Mouse (Mus musculus) gastrocnemius, postnatal 36 days (tissue): Measurements from ENCODE around the gene Tmem108. TPM values are rescaled to one million over a fixed set of nuclear protein-coding genes. Genes with fewer than 3 reads are reported as not detected.
A peak's percentile ranks its signal among the peaks of the same experiment; 100 is the strongest.

Source experiments
- DNase-seq, 2 experiments: peaks; one replicate each; pipeline ENCODE4 v3.0.0; 2022
- intact Hi-C: fragments of 180-260 bp; cut with DNase I; formaldehyde crosslinking; loops from one replicate; pipeline ENCODE4 v1.15.1; 2025
- total RNA-seq, 2 experiments: library from RNA; stranded (reverse); gene quantifications; 2 replicates each; pipeline ENCODE4 v1.2.3; 2021

The Tmem108 gene
- total RNA-seq, 2 experiments from 2014 or later: not detected

DNA sequence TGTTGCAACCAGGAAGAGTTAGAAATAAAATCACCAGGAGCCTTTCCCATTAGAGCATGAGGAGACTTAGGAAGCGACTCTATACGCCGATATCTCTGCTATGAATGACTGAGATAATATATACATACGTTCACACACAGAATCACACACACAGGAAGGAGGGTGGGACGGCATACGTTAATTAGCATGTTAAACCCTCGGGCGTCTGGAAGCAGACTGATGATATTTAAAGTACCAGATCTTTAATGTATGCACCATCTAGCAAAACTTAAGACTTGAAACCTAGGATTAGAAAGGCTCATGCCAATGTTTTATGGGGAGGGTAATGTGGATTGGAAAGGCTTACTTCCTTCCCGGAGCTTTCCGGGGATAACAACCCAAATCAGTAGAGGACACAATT lies 119.3 kb downstream of the Tmem108 start:
- no peak for DNase-seq
- intact Hi-C loops: no loop called here

GRCm38 (mm10) chr9:103641340-103641739 lies 120.3 kb downstream of the Tmem108 start:
- intact Hi-C loops: no loop called here
- no peak for DNase-seq

DNA sequence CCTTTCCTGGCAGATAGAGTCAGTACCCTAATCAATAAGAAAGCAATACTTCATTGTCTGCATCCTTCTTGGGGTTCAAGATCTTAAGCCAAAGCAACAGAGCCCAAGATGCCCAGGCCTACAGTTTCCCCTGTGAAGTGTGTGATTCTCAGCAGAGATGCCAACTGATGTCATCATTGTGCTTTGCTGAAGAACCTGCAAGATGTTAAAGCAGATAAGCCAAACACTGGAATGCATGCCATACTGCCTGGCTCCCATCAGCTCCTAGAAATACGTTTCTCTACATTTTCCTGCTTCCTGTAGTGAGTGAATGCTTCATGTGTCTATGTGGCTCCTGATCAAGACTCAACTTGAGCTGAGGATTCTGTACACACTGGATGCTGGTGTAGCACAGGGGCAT lies 122.2 kb downstream of the Tmem108 start:
- no peak for DNase-seq
- intact Hi-C loops: no loop called here

DNA sequence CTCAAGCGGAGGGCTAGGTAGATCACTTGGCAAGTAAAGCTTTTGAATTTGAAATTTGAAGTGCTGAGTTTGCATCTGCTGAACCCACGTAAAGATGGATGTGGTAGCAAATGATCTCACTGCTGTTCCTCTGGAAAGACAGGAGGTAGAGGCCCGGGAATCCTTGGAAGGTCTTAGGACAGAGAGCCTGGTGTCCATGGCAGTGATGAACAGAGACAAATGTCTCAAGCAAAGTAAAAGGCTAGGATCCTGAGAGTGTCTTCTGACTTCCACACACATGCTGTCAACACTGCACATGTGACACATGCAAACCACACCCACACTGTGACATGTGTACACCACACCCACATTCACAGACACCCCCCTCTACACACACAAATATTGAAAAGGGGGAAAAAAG lies 124.2 kb downstream of the Tmem108 start:
- intact Hi-C loops: no loop called here

DNA sequence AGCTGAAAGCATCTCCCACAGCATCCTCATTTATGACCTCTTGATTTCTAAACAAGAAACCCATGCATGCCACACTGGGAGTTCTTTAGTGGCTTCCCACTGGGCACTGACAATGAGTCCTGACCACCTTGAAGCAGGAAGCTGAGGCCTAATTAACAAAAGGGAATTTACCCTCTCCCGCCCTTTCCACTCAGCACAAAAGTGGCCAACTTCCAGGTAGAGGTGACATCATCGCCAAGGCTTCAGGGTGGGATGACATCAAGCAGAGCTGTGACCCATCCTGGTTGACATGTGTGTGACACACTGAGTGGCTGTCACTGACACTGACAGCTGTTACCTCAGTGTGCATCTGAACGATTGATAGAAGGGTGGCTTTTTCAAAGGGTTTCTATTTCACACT lies 124.8 kb downstream of the Tmem108 start:
- intact Hi-C loops: no loop called here
- no peak for DNase-seq

More for the DNA sequence above, 124.2 kb downstream of the Tmem108 start:
- no peak for DNase-seq

GRCm38 (mm10) chr9:103628861-103629469 lies 132.7 kb downstream of the Tmem108 start:
- intact Hi-C loops: loop anchor here (5.0 kb wide), 1 partner anchor 368 kb away; no protein-coding TSS in a partner anchor

GRCm38 (mm10) chr9:103627404-103627900 lies 134.2 kb downstream of the Tmem108 start:
- intact Hi-C loops: loop anchor here (5.0 kb wide), 1 partner anchor 370 kb away; no protein-coding TSS in a partner anchor
- DNase-seq: no peak

More at GRCm38 (mm10) chr9:103628861-103629469, 132.7 kb downstream of the Tmem108 start:
- no peak for DNase-seq

GRCm38 (mm10) chr9:103626156-103626555 lies 135.5 kb downstream of the Tmem108 start:
- intact Hi-C loops: loop anchor here (5.0 kb wide), 1 partner anchor 371 kb away; no protein-coding TSS in a partner anchor
- no peak for DNase-seq

DNA sequence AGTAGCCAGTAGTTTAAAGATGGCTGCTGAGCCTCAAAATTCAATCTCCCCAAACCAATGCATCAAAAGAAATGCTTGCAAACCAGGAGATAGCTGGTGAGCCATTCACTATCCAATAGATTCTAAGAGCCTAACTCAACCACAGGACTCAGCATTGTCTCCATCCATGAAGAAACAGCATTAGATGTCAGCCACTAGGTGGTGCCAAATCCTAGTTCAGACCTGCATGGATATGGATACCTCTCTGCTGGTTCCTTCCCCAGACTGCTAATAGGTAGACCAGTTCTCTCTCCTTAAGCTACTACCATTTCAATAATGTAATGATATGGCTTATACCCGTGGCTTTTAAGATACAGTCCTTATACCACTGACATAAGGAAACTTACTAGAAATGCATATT lies 137.0 kb downstream of the Tmem108 start:
- peak in 1 of 2 experiments; percentile 7 for DNase-seq
- intact Hi-C loops: loop anchor here (1.0 to 5.0 kb wide), 2 partner anchors 135 to 373 kb away; no protein-coding TSS in a partner anchor

DNA sequence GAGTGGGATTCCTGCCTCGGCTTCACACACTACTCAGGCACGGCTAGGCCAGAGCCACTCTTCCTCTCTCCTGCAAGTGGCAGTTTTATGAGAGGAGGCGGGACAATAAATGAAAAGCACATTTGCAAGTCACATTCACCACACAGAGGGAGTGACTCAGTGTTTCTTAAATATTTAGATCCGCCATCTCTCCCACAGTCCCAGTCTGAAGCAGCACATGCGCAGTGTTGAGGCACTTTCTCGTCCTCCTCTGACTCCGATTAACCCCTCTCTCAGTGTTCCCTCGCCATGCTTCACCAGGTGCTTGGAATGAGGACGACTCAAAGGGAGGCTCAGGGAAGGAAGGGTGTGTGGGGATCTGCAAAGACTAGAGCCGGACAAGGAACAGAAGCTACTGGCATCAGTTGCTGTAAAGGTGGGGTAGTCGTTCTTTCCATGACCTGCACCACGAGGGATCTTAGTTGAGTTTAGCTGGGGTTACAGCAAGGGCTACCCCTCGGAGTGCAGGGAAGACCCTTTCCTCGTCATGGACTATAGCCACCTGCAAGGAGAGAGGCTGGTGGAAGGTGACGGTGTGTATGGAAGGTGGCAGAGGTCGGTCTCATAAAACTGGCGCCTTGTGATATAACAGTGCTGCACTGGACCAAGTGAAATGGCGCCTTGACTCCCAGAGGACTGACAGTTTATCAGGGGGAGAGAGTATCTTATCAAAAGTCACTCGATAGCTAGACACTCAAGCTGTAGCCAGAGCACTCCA lies 137.9 kb downstream of the Tmem108 start:
- DNase-seq: no peak
- intact Hi-C loops: loop anchor here (1.0 kb wide), 1 partner anchor 136 kb away; no protein-coding TSS in a partner anchor

DNA sequence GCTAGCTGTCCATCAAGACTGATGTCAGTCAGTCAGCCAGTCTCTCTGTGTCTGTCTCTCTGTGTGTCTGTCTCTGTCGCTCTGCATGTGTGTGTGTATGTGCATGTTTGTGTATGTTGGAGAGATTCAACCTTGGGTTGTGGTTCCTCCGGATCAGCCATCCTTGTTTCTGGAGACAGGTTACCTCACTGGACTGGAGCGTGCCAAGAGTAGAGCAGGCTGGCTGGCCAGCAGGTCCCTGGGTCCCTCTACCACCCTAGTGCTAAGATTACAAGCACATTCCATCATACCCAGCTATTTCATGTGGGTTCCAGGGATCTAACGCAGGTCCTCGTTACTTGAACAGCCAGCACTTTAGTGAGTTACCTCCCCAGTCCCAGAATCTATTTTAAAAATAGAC lies 138.6 kb downstream of the Tmem108 start:
- intact Hi-C loops: no loop called here
- no peak for DNase-seq

DNA sequence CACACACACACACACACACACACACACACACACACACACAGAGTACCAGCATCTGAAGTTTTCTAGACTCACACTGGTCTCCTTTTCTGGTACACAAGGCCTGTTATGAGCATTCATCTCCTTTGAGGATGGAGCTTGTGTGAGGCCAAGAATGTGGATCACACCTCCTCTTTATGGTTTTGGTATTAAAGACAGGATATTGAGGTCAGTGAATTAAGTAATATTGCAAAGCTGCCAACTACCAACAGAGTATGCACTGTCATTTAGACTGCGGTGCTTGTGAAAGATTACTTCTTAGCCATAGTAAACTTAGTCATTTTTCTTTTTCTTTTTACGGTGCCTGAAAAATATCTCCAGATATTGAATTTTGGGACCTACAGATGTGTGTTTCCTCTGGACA lies 139.8 kb downstream of the Tmem108 start:
- DNase-seq: no peak
- intact Hi-C loops: no loop called here

- intact Hi-C loops: no loop called here
- no peak for DNase-seq
Observed at GRCm38 (mm10) chr9:103620517-103621212, 141.0 kb downstream of the Tmem108 start.

DNA sequence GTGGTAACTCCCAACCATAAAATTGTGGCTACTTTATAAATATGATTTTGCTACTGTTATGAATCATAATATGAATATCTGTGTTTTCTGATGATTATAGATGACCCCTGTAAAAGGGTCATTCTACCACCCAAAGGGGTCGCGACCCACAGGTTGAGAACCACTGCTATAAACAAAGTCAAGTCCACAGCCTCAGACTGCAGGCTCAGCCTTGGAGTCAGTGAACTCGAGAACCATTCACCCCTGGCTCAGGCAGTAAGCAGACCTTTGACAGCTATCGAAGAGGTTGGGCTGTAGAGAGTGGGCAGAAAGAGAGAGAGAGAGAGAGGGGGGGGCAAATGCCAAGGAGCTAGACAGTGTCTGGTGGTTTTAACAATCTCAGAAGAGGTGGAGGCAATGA lies 147.4 kb downstream of the Tmem108 start:
- no peak for DNase-seq
- intact Hi-C loops: no loop called here

GRCm38 (mm10) chr9:103608161-103609058 lies 153.2 kb downstream of the Tmem108 start:
- intact Hi-C loops: no loop called here
- DNase-seq: no peak

DNA sequence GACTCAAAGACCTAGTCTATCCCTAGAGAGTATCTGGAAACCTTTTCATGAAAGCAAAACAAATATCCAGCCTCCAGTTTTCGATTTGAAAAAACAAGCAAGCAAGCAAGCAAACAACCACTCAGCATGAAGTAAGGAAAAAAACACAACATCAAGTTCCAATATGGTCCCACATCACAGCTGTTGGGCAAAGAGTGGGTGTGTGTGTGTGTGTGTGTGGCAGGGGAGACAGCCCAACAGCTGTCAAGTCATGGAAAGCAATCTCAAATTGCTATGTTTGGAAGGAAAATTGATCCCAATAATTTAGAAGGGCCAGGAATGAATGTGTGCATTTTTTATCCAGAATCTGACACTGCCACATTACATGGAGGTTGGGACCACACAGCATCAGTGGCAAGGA lies 155.6 kb downstream of the Tmem108 start:
- intact Hi-C loops: no loop called here

GRCm38 (mm10) chr9:103603792-103604191 lies 157.8 kb downstream of the Tmem108 start:
- no peak for DNase-seq
- intact Hi-C loops: no loop called here

More for the DNA sequence above, 155.6 kb downstream of the Tmem108 start:
- no peak for DNase-seq

- intact Hi-C loops: no loop called here
- DNase-seq: no peak
Observed at GRCm38 (mm10) chr9:103601878-103602277, 159.8 kb downstream of the Tmem108 start.

DNA sequence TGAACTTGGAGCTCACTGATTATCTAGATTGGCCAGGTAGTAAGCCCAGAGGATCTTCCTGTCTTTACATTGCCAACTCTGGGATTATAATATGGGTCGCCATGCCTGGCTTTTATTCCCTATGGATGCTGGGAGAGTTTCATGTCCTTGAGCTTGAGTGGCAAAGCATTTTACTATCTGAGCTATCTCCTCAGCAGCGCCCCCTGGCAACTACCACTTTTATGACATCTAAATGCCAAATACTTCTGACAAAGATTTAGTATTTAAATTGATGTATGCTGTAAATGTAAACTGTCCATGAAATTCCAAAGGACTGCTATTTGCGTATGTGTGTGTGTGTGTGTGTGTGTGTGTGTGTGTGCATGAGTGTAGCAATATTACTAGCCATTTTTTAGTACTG lies 160.8 kb downstream of the Tmem108 start:
- intact Hi-C loops: no loop called here
- no peak for DNase-seq

DNA sequence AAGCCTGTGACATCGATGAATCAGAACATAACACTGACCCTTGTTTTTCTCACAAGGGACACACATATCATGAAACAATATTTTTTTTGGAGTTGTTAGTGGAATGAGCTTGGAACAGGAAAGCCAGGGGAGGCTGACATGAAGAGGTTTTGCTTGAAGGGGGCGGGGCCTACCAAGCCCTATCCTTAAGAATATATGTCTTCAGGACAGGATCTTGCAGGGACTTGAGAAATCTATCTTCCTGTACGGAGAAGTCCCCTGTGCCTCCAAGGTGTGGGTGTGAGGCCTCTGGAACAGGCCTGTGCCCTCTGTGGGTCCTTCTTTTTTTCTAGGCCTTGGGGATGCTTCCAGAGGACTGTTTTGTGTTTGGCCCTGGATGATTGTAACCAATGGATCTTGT lies 161.7 kb downstream of the Tmem108 start:
- no peak for DNase-seq
- intact Hi-C loops: no loop called here
